Mouse (Mus musculus): ENCODE results near the gene Actc1. TPM values are rescaled to one million over a fixed set of nuclear protein-coding genes. Genes with fewer than 3 reads are reported as not detected.
A peak's percentile ranks its signal among the peaks of the same experiment; 100 is the strongest.

Gene Actc1
- polyA plus RNA-seq, 1 experiment = 0.08 TPM

DNA sequence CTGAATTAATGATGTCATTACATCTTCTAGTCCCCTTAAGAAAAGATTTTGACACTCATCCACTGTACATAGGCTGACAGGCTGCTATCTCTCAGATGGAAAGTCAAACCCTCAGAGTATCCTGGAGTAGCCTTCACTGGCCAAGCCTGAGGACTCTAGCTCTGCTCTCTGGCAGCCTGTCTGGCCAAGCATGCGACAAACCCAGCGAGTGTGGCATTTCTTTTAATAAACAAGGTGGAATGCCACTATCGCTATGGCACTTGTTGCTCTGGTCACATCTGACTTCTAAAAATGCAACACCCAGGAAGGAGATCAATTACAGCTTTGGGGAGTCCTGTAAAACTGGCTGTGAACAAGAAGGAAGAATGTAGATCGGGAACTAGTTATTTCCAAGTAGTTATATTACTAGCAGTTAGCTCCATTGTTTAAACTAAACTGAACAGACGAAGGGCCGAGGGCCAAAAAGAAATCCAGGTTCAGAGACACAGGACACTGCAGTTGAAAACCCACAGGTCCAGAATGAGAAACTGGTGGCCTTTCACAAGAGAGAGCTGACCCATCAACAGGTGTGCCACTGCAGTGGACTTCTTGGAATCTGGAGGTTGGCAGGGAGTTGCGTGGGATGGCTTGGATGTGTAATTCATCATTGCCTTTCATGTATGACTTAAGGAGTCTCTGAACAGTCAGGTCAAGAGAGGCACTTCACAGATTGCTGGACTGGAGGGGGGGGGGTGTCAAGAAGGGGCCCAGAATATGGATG lies 2.1 kb downstream of the Actc1 start:
- DNase-seq (ENCODE audit: extremely low spot score in 1 of 2, low spot score in 1 of 2) = no peak

DNA sequence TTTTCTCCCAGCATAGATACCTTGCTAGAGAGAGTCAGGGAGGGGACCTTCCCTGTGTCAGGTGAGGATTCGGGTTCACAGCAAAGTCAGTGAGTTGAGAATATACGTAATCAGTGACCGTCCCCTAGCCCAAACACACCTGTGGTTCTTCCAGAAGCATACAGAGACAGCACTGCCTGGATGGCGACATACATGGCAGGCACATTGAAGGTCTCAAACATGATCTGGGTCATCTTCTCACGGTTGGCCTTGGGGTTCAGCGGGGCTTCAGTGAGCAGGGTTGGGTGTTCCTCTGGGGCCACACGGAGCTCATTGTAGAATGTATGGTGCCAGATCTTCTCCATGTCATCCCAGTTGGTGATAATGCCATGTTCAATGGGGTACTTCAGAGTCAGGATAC lies 3.2 kb downstream of the Actc1 start:
- DNase-seq (ENCODE audit: extremely low spot score in 1 of 2, low spot score in 1 of 2) = no peak

DNA sequence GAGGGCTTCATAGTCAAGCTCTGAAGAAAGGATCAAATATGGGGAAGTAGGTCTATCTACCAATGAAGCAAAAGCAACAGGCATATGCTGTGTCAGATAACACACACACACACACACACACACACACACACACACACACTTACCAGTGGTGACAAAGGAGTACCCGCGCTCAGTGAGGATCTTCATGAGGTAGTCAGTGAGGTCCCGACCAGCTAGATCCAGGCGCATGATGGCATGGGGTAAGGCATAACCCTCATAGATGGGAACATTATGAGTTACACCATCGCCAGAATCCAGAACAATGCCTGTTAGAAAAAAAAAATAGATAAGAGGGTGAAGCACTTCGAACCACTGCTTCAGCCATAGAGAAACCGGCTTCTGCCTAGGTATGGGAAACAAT lies 4.0 kb downstream of the Actc1 start:
- no peak for DNase-seq (ENCODE audit: extremely low spot score in 1 of 2, low spot score in 1 of 2)

DNA sequence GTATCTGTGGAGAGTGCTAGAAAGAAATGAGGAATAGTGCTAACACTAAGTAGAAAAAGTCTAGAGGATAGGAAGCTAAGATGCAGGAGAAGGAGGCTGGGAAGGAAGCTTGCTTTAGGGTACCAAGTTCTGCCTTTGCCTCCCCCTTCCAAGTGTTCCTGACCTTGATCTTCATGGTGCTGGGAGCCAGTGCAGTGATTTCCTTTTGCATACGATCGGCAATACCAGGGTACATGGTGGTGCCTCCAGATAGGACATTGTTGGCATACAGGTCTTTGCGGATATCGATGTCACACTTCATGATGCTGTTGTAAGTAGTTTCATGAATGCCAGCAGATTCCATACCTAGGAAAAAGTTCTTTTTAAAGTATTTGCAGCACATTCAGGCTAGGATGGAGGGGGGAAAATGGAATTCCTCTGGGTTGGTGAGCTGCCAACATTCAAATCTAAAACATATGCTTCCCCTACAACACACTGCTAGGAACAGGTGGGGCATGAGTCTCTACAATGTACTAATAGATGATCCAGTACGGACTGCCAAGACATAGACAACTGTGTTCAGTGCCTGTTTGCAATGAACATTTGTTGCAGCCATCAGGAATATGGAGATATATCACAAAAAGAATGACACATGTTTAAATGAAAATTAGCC lies 5.3 kb downstream of the Actc1 start:
- DNase-seq (ENCODE audit: extremely low spot score in 1 of 2, low spot score in 1 of 2) = no peak

DNA sequence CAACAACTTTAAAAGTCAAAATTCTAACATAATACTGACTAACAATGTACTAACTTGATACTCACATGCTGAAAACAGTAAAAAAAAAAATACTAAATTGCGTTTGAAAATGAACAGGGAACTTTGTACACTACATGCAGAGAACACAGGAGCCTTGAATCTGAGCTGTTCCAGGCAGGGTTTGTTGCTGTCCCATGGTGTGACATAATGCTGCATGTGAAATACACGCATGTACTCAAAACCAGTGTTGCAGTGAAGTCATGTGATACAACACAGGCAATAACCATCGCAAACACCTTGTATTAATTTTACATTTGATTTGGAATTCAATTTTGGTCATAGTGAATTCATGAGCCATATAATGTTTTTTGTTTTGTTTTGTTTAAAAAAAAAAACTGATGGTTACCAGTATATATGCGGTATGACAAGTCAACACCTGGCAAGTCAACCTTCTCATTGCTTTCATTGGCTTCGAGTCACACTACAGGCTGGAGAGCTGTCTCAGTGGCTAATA lies 7.1 kb downstream of the Actc1 start:
- no peak for DNase-seq (ENCODE audit: extremely low spot score in 1 of 2, low spot score in 1 of 2)

DNA sequence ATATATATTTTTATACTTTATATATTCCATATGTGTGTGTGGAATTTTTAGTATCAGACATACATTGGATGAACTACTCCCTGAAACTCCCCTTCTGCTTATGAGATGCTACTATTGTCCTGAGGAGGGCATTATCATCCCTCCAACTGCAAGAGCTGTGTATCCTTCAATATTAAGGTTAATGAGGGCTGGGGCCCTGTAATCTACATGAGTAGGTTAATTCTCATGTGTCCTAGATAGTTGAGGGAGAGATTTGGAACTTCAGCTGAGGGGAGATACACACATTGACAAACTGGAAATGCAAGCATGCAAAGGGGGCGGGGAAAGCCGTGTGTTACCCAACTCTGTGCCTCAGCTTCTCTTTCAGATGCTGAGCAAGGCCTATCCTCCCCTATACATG lies 15.4 kb downstream of the Actc1 start:
- no peak for DNase-seq (ENCODE audit: extremely low spot score in 1 of 2, low spot score in 1 of 2)

DNA sequence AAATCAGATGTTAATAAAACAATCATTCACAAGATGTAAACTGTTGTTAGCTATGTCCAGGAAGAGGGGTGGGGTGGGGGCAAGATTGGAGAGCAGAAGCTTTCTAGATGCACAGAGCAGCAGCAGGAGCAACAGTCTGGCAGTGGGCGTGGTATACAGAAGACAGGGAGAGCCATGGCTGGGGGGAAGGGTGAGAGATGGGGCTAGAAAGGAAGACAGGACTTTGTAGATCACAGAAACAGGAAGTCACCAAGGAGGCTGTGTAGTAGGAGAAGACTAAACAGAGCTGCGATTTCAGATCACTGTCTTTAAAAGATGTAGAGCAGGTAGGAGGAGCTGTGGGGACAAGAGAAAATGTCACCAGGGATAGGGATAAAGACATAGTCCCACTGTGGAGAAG lies 21.1 kb downstream of the Actc1 start:
- DNase-seq (ENCODE audit: extremely low spot score in 1 of 2, low spot score in 1 of 2) = no peak

DNA sequence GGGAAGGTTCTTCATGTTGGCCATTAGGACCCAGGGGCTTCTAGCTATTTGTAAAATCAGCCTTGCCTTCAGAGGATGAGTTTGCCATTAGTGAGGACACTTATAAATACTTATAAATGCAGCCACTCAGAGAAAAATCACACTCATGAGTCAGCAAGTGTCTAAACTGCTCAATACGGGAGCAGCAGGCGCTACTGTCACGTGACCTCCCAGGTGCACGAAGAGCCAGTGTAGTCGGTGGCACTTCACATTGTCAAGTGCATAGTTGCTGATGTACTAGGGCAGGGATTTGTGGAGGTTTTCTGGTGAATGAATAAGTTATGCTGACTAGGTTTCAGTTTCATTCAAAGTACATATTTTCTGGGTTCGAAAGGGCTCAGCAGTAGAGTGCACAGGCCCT lies 30.0 kb downstream of the Actc1 start:
- no peak for DNase-seq (ENCODE audit: extremely low spot score in 1 of 2, low spot score in 1 of 2)

DNA sequence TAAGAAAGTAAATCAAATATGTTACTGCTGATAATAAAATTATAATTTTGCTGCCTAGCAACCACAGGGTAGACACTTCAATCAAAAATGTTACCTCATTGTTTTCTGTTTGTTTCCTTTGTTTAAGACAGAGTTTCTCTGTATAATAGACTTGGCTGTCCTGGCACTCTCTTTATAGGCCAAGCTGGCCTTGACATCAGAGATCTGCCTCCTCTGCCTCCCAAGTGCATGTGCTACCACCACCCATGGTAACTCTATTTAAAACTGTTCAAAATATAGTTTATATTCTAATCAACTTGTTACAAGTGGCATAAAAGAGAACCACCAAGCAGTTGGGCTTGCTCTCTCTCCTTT lies 33.2 kb downstream of the Actc1 start:
- DNase-seq (ENCODE audit: extremely low spot score in 1 of 2, low spot score in 1 of 2) = no peak

DNA sequence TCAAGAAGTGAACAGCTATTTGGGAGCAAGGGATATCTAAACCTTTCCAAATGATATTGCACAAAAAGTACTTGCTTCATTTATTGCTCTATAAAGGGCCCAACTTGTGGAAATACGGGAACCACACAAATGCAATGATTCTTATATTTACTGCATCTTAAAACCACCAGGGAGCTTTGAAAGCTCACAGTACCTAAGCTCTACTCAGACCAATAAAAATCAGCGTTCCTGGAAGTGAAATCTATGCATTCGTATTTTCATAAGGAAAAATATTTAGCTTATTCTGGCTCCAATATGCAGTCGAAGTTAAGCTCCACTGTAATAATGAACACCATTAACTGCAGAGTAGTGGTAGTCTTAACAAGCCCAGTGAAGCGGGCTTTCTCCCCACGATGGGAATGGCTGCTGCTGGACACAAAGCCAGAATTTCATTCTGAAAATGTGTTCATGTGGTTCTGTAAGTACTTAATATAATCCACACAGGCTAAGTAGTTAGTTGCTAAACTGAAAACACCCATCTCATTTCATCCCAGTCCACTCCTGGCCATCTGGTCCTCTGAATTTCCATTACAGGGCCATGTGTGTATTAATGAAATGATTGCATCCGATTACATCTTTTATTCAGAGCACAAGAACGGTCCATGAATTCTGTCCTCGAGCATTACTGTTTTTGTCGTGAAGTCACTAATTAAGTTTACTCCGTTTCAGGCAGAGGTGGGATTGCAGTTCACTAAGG lies 33.7 kb downstream of the Actc1 start:
- DNase-seq (ENCODE audit: extremely low spot score in 1 of 2, low spot score in 1 of 2) = no peak

DNA sequence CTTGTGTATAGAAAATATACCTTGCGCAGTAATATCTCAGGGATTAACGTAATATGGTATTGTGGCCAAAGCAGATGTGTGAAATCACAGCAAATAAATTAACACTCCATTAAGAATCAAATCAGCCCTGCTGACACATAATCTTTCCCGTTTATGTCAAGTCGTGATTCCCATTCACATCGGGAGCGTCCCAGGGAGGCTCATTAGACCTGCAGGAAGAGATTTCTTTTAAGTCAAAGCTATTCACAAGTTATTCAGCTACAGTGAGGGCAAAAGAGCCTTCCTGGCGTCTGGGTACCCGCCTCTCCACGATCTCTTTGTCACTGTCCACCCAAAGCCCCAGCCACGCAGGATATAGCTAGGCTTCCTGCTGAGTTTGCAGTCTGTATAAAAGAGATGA lies 35.2 kb downstream of the Actc1 start:
- DNase-seq (ENCODE audit: extremely low spot score in 1 of 2, low spot score in 1 of 2) = no peak

DNA sequence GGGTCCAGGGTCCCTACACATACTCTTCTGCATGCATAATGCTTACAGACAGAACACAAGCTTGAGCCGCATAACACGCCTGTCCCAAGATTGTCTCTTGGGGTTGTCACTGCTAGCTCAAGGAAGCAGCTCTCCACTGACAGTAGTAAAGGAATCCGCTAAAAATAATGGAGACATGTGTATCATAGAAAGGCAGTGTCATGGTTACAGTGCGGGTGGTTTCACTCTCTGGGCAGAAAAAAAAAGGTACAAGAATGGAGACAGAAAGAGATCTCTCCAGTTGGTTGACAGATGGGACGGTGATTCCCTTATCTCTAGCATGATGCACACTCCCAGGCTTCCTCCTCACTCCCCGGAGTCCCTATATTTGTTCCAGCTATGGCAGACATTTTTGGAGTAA lies 38.5 kb downstream of the Actc1 start:
- DNase-seq (ENCODE audit: extremely low spot score in 1 of 2, low spot score in 1 of 2) = no peak

DNA sequence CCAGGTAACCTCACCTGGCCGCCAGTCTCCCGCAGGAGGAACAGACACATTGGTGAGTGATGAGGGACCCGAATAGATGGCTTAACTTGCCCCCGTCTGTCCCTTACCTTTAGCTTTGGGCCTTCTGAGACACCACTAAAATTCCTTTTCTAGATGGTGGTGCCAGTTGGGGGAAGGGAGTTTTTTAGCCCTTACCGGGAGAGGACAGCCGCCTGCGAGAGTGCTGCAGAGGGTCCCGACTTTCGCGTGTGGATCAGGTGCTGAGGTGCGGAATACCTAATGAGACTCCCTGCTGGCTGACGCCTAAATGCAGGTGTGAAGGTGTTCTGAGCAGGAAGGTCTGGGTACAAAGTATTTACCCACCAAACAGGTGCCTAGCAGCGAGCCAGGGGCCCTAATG lies 39.5 kb downstream of the Actc1 start:
- DNase-seq (ENCODE audit: extremely low spot score in 1 of 2, low spot score in 1 of 2) = no peak

DNA sequence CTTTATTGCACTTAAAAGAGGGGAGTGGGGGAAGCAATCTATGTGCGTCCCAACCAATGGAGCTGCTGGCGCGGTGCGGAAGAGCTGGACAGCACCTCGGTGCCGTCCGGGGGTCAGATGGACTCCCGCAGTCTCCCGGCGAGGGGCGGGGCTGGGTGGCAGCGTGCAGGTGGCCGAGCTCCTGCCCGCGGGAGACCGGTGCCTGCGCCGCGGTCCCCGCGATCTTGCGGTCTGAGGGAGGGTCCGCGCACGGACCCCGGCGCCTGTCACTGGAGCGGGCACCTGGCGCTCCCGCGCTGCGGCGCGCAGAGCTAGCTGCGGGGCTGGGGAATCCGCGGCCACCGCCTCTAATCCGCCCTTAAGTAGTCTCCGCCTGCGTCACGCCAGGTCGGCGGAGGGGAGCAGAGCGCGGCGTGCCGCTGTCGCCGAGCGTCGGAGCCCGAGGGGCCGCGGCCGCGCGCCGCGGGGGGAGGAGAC lies 40.0 kb downstream of the Actc1 start, which contains the start of gene Gjd2:
Gene Gjd2 (minus strand): TSS at position 325 of the 477 bp plus-strand sequence.
- DNase-seq (ENCODE audit: extremely low spot score in 1 of 2, low spot score in 1 of 2) = no peak

DNA sequence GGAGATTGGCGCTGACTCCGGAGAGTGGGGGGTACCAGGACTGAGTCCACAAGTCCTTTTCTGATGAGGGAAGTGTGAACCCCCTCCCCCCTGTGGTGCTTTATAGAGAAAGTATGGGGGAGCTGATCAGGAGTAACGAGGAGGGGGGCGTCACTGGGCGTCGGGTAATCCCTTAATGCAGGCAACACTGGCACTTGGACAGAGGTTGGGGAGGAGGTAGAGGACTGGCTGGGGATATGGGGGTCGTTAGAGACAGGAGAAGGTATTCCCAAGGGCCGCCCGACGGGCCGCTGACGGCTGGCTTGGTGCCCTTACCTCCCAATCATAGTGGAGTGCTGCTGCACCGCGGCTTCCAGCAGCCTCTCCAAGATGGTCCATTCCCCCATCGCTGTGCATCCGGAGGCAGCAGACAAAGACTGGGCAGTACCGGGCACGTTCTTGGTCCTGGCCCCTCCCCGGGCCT lies 40.6 kb downstream of the Actc1 start:
- DNase-seq (ENCODE audit: extremely low spot score in 1 of 2, low spot score in 1 of 2) = no peak

DNA sequence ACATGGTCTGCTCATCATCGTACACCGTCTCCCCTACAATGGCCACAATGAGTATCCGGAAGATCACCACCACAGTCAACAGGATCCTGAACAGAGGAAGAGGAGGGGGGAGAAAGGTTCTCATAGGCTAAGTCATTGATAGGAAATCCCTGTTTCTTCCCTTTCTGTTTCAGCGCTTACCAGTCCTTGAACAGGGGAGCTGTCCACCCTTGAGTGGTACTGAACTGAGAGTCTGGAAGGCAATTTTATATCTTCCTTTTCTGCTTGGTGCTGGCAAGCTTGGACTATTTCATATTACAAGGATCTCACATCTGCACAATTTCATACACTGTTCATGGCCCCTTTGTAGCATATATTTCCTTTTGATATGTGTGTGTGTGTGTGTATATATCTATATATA lies 41.5 kb downstream of the Actc1 start:
- DNase-seq (ENCODE audit: extremely low spot score in 1 of 2, low spot score in 1 of 2) = no peak

DNA sequence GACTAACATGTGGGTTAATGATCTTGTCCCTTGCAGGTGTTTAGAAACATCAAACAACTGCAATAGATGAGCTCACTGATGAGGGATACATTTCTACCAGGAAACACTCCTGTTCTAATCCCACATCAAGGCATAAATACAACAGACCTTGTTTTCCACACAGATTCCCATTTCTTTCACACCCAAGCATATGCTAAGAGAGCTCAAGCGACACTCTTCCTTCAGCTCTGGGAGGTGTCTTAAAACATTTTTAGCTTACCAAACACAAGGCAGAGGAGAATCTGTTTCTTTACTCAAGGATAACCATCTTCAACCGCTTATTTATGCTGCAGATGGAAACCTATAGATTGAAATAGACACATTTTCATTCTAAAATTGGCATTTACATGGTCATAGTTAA lies 45.0 kb downstream of the Actc1 start:
- peak; percentile 8 to 49 for DNase-seq (ENCODE audit: extremely low spot score in 1 of 2, low spot score in 1 of 2)

DNA sequence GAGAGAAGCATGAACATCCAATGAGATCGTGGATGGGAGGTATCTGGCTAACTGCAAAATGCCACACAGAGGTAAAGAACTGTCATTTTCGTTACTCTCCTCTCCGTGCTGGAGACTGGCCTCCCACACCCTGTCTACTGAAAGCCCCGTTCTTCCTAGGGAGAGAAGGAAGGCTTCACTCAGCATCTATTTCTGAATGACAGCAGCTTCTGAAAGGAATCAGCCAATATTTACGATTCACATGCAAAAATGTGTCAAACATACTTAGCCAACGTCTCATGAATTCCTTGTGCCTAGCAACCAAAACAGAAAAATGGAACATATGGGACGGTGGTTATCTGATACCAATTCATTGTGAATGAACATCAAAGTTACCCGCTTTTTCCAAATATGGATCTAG lies 55.9 kb downstream of the Actc1 start:
- DNase-seq (ENCODE audit: extremely low spot score in 1 of 2, low spot score in 1 of 2) = no peak
